Mouse (Mus musculus) naive thymus-derived CD4-positive, alpha-beta T cell, adult 2 months (primary cell): ENCODE data around the gene Kif11.

ENCODE experiments used
- DNase-seq: peaks from one replicate; pipeline ENCODE4 v3.0.0-alpha.2; 2011; ENCODE audit warnings: low read depth

The Kif11 gene

DNA sequence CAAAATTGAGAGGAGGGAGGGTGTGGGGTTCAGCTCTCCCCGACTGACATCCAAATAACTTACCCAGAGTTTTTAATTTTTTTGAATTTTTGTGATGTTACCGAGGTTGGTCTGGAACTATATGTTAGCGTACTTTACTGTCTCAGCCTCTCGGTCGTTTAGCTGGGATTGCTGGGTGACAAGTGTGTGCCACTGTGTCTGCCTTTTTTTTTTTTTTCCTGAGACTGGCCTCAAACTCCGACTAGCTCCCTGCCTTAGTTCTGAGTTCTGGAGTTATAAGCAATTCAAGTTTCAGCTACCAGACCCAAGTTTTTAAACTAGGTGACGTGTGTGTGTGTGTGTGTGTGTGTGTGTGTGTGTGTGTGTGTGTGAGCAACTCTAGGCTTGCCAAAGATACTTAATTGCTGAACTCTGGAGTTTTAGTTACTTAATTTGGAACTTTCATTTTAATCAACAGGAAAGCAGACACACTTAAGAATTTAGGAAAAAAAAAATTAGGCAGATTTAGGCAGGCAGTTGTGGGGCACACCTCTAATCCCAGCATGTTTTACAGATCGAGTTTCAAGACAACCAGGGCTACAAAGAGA is 1.3 kb downstream of the Kif11 start:
- peak; percentile 39 for DNase-seq

DNA sequence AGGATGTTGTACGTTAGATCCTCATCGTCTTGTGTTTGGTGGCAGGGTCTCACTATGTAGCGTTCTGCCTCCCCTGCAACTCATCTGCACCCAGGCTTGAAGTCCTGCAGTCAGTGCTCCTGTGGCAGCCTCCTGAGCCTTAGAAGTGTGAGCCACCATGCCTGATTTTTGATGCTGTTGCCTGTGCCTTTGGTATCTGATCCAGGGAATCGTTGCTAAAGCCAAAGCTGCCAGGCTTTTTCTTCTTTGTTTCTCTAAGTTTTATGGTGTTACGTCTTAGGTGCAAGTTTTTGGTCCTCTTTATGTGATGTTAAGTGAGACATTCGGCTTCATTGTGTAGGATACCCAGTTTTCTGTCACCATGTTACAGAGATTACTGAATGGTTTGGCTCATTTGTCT is 2.6 kb downstream of the Kif11 start:
- DNase-seq: no peak

DNA sequence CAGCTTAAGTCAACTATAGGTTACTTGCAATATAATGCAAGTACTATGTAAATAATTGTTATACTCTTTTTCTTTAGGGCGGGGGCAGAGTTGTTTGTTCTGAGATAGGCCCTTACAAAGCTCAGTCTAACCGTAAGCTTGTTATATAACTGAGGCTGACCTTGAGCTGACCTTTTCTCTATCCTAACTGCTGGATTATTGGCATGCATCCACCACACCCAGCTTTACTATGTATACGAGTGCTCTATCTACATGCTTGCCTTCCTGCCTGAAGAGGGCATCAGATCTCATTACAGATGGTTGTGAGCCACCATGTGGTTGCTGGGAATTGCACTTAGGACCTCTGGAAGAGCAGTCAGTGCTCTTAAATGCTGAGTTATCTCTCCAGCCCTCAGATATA is 9.9 kb downstream of the Kif11 start:
- no peak for DNase-seq

DNA sequence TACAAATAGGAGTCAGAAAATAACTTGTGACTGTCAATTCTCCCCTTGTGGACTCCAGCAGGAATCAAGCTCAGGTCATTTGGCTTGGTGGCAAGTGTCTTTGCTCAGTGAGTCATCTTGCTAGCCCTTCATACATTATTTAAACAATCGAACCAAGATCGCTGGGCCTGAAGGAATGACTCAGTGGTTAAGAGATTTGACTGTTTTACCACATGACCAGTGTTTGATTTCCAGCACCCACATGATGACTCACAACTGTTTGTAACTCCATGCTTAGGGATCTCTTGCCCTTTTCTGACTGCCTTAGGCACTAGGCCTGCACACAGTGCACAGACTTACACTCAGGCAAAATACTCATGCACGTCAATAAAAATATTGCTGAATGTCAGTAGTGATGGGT is 15.7 kb downstream of the Kif11 start:
- no peak for DNase-seq

DNA sequence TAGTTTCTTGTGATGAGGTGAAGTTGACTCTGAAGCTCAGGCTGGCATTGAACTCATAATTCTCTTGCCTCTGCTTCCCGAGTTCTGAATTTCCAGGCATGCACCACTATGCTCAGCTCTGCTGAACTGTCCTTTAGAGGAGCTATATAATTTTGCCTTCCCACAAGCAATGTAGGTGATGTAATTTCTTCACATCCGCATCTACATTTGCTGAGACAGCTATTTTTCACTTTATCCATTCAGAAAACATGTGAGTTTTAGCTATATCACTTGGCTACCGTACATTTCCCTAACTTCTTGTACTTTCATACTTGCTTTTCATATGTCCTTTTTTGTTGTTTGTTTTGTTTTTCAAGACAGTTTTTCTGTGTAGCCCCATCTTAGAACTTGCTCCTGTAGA is 20.1 kb downstream of the Kif11 start:
- DNase-seq: no peak

DNA sequence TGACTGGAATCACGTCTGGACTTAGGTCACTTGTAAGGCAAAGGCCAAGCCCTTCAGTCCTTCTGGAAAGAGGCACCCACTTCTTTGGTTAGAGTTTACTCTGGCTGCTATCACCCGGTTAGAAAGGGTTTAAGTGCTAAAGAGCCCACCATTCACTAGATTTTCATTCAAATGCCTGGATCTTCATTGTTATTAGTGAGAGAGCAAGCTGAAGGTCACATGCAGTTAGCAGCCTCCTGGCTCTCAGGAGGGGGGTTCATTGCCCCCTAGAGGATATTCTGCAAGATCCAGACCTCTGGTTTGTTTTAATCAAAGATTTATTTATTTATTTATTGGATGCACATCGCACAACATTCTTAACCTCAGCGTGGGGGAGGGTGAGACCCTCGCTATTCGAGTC is 24.7 kb downstream of the Kif11 start:
- DNase-seq: no peak

DNA sequence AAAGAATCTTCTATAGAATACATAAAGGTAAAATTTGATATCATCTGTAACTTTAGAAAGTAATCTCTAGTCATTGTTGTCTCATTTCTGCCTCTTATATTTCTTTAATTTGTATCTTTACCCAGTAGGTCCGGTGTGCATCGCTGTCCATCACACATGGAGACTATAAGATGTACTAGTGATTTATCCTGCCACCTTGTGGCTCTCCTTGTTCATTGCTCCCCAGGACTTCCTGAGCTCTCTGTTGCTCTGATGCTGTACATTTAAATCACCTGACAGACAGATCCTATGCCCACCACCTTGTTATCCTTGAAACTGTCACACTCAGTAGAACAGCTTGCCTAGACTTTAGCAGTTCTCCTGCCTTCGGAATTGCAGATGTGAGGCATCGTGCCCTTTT is 42.1 kb downstream of the Kif11 start:
- peak; percentile 58 for DNase-seq

DNA sequence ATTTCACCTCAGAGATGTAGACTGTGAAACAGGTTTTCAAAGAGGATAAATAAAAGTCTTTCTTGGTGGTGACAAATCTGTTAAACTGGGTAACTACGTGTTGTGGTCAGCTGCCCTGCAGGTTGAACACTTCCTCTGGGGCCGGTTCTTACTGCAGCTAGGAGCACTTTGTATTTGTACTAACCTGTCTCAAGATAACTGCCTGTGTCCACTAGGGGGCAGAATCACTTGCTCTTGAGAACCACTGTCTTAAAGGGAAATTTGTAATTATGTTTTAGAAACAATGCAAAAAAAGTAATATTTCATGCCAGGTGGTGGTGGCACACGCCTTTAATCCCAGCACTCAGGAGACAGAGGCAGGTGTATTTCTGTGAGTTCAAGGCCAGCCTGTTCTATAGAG is 43.4 kb downstream of the Kif11 start:
- DNase-seq: peak; percentile 82

DNA sequence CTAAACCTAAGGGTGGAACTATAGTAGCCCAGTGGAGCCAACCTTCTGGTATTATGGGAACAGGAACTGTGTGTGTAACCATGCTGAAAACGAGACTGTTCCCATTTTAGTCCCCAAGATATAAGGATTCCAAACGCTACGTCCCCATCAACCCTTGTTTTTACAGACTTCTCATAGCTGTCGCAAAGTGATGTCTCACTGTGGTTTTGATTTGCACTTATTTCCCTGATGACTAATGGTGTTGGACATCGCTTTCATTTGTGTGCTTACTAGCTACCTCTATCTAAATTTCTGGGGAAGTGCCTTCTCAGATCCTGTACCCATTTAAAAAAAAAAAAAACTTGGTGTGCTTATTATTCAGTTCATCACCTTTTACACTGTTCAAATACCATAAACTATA is 52.4 kb downstream of the Kif11 start:
- DNase-seq: no peak

DNA sequence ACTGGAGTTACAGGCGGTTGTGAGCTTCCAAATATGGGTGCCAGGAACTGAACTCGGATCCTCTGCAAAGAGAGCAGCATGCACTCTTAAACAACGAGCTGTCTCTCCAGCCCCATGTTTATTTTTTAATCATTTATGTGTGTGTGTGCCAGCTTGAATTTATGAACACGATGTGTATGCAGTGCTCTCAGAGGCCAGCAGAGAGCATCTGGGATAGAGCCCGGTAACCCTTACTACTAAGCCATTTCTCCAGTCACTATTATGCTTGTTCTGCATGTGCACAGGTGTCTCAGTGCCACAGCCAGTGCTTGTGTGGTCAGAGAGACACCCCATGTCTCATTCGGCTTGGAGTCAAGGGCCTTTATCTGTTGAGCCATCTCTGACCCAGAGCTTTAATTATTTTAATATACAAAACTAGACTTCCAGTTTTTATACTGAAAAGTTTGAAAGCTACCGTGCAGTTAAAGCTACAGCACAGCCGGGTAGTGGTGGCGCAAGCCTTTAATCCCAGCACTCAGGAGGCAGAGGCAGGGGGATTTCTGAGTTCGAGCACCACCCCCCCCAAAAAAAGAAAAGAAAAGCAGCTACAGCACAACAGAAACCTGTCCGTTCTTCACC is 55.0 kb downstream of the Kif11 start:
- DNase-seq: no peak

DNA sequence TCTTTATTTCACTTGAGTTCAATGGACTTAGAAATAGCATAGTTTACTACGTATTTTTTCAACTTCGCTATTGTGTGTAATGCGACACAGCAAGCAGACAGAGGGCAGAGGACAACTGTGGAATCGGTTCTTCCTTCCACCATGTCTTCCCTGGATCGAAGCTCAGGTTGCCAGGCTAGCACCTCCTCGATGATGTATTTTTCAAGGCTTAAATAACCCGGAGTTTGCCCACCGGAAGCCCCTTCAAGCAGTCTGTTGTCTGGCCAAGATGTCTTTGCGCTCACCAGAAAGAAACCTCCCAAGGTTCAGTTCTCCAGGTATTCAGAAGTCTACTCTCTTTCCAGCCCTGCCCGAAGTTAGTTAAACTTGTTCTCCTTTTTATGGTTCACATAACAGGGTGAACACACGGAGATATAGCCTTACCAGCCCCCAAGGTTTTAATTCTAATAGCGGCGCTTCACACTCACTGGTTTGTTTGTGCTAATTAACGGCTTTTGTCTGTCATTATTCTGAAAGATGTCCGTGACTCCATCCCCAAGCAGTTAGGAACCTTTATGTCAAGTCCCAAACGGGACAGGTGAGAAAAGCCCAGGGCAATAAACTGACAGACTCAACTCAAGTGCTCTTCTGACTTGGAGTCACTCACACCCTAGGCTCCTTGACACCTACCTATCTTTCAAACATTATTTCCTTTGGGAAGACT is 56.8 kb downstream of the Kif11 start:
- no peak for DNase-seq

DNA sequence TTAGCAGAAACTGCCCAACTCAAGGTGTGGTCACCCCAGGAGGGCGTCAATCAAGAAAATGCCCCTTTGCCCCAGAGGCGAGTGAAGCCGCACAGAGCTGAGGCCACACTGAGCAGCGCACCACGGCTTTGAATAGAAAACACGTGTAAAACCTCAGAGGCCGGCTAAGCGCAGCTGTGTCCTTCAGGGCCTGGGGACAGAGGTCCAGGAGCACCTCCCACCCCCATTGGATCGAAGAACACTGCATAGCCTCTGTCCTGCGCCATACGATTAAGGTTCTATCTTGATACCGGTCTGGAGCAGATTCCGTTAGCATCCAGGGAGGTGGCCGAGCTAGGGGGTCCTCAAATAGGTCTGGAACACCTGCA is 57.7 kb downstream of the Kif11 start:
- no peak for DNase-seq

DNA sequence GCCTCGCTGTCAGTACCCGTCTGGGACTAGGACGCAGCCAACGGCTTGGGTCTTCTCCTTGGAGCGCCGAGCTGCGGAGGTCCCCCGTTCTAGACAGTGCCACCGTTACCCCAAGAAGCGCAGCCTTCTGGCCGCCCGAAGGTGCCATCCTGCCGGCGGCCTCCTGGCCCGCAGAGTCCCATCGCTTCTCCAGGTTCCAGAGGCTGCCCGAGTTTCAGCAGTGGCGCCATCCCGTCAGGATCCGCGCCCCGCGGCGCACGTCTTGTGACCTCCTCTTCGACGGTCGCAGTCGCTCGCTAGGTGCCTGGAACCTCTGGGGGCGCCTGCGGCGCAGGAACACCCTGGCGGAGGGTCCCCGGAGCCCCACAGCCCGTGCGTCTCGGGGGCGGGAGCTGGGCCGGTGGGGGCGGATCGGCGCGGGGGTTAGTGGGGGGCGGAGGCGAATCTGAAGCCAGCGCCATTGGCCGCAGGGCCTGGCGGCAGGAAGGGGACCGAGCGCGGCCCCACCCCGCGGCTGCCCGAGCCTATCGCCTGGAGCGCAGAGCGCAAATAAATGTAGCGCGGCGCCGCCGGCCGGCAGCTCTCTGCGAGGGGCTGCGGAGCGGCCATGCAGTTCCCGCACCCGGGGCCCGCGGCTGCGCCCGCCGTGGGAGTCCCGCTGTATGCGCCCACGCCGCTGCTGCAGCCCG is 58.2 kb downstream of the Kif11 start, which contains the start of gene Hhex:
Gene Hhex (plus strand): TSS at position 548 of the 689 bp plus-strand sequence.
- peak; percentile 23 for DNase-seq

DNA sequence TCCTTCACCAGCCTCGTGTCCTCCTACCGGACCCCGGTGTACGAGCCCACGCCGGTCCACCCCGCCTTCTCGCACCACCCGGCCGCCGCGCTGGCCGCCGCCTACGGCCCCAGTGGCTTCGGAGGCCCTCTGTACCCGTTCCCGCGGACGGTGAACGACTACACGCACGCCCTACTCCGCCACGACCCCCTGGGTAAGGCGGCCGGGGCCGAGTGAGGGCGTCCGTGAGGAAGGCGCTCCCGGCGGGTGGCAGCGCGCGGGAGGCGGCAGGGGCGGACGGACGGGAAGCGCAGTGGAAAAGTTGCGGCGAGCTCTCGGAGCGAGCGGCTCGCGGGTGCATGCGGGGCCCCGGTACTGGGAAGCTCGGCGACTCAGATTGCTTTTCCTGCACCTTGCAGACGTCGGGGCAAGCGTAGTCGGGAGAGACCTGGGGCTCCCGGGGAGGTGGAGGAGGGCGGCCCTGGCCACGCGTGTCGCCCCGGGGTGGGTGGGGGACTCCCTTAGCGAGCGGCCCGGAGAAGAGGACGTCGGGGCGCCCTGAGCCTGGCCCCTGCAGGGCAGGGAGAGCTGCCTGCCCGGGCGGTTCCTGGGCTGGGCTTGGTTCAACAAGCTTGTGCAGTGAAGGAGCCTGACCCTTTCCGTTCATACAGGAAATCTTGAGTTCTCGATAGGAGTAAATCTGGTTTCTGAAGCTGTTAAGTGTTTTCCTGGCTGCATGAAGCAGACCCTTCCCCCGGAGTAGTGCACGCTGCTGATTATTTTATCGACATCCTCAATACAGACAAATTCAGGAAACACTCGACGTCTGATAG is 59.0 kb downstream of the Kif11 start:
- peak; percentile 10 for DNase-seq

DNA sequence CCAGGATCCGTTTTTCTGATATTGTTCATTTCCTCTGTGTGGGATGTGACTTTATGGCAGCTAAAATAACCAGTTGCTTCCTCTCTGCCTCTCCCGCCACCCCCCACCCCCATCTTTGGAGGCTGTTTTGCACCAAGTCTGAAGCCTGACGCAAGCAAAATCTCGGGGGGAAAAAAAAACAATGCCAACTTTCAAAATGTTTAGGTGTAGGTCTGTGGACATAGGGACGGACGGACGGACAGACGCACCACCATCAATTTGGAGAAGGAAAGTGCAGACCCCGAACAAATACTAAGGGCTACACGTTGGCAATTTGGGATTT is 59.6 kb downstream of the Kif11 start:
- DNase-seq: no peak

DNA sequence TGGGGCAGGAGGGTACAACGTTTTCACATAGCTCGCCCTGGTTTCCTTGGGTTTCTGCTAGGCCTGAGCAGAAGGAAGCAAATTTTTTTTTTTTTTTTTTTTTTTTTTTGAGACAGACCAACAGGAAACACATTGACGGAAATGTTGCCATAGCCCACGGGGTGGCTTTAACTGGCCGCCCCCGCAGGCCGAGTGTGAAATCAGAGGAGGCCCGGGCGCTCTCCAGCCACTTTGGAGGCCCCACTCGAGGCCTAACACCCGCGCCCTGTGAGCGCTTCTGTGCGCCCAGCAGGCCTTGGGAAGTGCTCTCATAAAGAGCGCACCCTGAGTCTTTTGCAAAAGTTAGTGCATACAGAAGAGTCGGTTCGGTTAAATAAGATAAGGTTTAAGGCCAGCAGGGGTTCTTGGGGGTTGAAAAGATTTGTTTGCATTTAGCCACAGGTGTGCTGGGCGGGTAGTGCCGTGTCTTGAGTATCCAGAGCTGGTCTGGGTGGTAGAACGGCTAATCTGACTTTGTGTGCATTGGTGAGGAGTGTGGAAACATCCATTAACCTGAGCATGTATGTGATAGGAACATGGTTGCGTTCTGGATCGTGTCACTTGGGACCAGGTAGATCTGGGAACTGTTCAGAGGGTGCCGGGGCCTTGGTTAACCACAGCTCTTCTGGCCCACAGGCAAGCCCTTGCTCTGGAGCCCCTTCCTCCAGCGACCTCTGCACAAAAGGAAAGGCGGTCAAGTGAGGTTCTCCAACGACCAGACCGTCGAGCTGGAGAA is 60.5 kb downstream of the Kif11 start:
- no peak for DNase-seq

DNA sequence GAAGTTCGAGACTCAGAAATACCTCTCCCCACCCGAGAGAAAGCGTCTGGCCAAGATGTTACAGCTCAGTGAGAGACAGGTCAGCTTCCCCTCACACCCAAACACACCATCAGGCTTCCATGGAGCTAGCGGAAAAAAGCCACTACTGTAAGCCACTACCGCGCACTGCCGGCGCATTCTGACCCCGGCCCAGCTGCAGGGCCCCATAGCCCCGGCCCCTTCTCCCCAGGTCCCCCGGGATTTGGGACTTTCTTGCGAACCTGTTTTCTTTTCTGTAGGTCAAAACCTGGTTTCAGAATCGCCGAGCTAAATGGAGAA is 61.0 kb downstream of the Kif11 start:
- no peak for DNase-seq

DNA sequence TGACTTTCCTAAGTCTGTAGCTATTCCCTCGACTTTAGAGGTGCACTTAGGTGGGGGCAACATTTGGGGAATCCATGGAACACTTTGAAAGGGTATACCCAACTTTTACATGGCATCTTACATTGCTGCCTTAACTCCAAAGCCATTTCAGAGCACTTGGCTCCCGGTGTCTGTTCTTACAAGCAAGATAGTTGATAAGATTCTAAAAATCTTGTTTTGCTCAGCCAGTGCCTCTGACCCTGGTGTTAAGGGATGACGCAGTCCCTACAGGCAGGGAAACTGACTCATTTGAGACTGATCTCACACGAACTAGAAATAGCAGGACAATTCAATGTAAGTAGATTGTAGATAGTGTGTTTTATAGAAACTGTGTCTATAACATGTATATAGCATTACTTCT is 64.0 kb downstream of the Kif11 start:
- DNase-seq: no peak

DNA sequence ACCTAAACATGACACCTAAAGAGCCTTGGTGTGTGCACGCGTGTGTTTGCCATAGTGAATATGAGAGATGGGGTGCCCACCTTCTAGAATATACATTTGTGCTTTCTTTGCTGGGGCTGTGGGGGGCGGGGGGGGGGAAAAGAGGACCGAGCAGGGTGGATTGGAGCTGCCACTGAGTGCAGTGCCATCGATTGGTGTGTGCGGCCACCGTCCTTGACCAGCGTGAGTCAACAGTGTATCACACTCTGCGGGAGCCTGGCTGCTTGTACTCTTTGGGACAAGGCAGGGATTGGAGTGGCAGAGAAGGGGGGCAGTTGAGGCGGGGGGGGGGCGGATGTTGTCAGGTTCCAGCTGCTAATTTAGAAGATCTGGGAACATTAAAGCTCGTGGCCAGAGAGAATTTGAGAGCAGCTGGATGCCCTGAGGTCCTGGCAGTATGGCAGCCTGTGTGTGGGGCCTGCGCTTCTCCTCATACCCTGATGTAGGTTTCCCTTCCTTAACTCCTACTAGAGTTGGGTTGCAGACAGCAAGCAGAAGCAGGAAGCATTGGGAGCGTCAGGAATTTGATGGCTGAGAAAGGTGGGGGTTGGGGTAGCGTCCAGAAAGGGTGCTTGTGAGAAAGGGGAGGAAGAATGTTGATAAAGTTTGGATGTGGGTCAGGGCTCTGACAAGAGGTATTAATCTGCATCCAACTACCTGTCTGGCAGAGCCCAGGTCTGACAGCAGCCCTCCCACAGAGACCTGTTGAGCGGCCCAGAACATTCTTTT is 64.7 kb downstream of the Kif11 start:
- DNase-seq: no peak

DNA sequence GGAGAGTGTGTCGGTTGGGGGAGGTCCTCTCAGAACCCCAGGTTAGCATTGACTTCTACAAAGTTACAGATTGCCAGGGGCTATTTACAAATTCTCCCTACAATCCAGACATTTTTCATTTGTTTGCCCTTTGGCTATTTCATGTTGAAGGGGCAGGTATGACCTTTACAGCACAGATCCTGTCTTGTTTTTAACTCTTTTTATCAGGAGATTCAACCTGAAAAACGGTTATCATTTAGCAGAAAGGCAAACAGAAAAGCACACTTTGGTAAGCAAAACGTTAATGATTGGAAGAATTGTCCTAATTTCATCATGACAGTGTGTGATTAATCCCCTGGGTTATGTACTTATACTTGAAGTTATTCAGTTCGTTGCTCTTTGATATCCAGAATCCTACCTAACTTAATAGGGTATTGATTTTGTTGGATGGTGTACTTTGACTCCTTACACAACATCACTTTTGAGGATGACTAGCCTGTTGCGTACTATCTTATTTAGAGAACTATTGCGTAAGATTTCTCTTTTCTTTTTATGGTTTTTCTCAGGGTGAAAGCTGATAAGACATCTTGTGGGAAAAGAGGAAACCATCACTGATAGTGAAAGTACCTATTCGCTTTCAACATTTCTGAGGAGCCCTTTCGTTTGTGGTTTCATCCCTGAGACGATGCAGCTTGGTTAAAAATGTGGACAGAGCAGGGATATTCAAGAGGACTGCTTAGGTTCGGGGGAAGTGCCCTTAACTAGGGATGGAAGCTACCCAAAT is 66.5 kb downstream of the Kif11 start:
- DNase-seq: no peak
